Mouse (Mus musculus) layer of hippocampus, postnatal 10 days (tissue): ENCODE results near the gene Has1. TPM values are rescaled to one million over a fixed set of nuclear protein-coding genes. Genes with fewer than 3 reads are reported as not detected.

Experiments used
- DNase-seq, 2 experiments: peaks; one replicate each; pipeline ENCODE4 v3.0.0; 2021; ENCODE audit warnings: low spot score in 2 of 2
- long read RNA-seq: library from polyadenylated mRNA; stranded (forward); transcript quantifications from one replicate; pipeline ENCODE4 v2.0.0, GENCODE M21; 2023
- total RNA-seq, 2 experiments: library from RNA; stranded (reverse); gene quantifications; 2 replicates each; pipeline ENCODE4 v1.2.3; 2021

The Has1 gene
- under 1 TPM; 0.20 to 0.34 TPM for total RNA-seq
- long read RNA-seq, result 0 reads

GRCm38 (mm10) chr17:17855064-17855838 lies at the start of gene Has1:
Gene Has1, minus strand, starts transcription at chr17:17855205.
- DNase-seq, result no peak

GRCm38 (mm10) chr17:17900768-17901167 lies 45.8 kb upstream of the Has1 start:
- DNase-seq, result no peak

- DNase-seq, result peak in 1 of 2 experiments; percentile 19
Measured at GRCm38 (mm10) chr17:17899268-17899667, 44.3 kb upstream of the Has1 start.

- peak; percentile 34 to 39 for DNase-seq
Measured at GRCm38 (mm10) chr17:17896039-17896438, 41.0 kb upstream of the Has1 start.

GRCm38 (mm10) chr17:17889732-17890425 lies 34.9 kb upstream of the Has1 start:
- DNase-seq, result no peak

GRCm38 (mm10) chr17:17887774-17888248 lies 32.8 kb upstream of the Has1 start, which contains the start of the genes Fpr2 and Fpr3:
Gene Fpr2, plus strand, starts transcription at chr17:17887824.
Gene Fpr3, plus strand, starts transcription at chr17:17887852.
- DNase-seq, result no peak

- DNase-seq, result no peak
Measured at GRCm38 (mm10) chr17:17883840-17884239, 28.8 kb upstream of the Has1 start, which contains the start of gene Fpr1. Gene Fpr1, minus strand, starts transcription at chr17:17883940.

- DNase-seq, result no peak
Measured at GRCm38 (mm10) chr17:17882672-17883071, 27.7 kb upstream of the Has1 start.

GRCm38 (mm10) chr17:17879347-17879746 lies 24.3 kb upstream of the Has1 start:
- DNase-seq, result no peak

- no peak for DNase-seq
Measured at GRCm38 (mm10) chr17:17871697-17872096, 16.7 kb upstream of the Has1 start.

- no peak for DNase-seq
Measured at GRCm38 (mm10) chr17:17870892-17871550, 16.0 kb upstream of the Has1 start.

GRCm38 (mm10) chr17:17866801-17867469 lies 11.9 kb upstream of the Has1 start:
- DNase-seq, result no peak

- DNase-seq, result no peak
Measured at GRCm38 (mm10) chr17:17865168-17865567, 10.2 kb upstream of the Has1 start.

GRCm38 (mm10) chr17:17862360-17862759 lies 7.4 kb upstream of the Has1 start:
- no peak for DNase-seq

- DNase-seq, result no peak
Measured at GRCm38 (mm10) chr17:17860110-17860509, 5.1 kb upstream of the Has1 start.

- DNase-seq, result no peak
Measured at GRCm38 (mm10) chr17:17857446-17857845, 2.4 kb upstream of the Has1 start.

GRCm38 (mm10) chr17:17856612-17857011 lies 1.6 kb upstream of the Has1 start:
- no peak for DNase-seq

- DNase-seq, result no peak
Measured at GRCm38 (mm10) chr17:17849906-17850712, 4.9 kb downstream of the Has1 start.

- DNase-seq, result no peak
Measured at GRCm38 (mm10) chr17:17848988-17849387, 6.0 kb downstream of the Has1 start.
